In genomic region chr4:72087811-72088210, GRCm38 (mm10) we compare ENCODE assay signal across 20 mouse cellular contexts.
"Had no signal": no experiment of that assay in that cellular context is flagged by ENCODE, and none has a peak within 500 bp of the region (broad histone marks: within the 10 kb centered on the region; RNA-seq: fewer than 3 reads in every experiment).

No protein-coding gene starts in this region.

- H3K4me1 ChIP-seq: liver, embryonic 15.5 days; lung, embryonic 15.5 days; megakaryocyte, embryonic 14.5 days; midbrain, embryonic 10.5 days; midbrain, embryonic 13.5 days; neural tube, embryonic 13.5 days had no signal

- H3K9ac ChIP-seq: liver, embryonic 15.5 days; lung, embryonic 15.5 days; midbrain, embryonic 13.5 days; neural tube, embryonic 13.5 days had no signal

- DNase-seq: layer of hippocampus, postnatal 36 days; lung, adult 18-20 months; lung, postnatal 10 days; lung, postnatal 36 days; thymus, adult 18-20 months; thymus, postnatal 36 days had no signal

- ATAC-seq: hindbrain, postnatal 0 days; inflammation-experienced regulatory T-cells, adult 6 months; intestine, embryonic 16.5 days; midbrain, embryonic 13.5 days; midbrain, embryonic 16.5 days had no signal

- H3K4me2 ChIP-seq: liver, embryonic 11.5 days; liver, embryonic 15.5 days; lung, embryonic 15.5 days; midbrain, embryonic 13.5 days; neural tube, embryonic 13.5 days had no signal

- H3K9me3 ChIP-seq: liver, embryonic 15.5 days; lung, embryonic 15.5 days; megakaryocyte, embryonic 14.5 days; midbrain, embryonic 10.5 days; midbrain, embryonic 13.5 days; neural tube, embryonic 13.5 days had no signal

- H3K4me3 ChIP-seq: layer of hippocampus, adult 2 months; left cerebral cortex, adult 2 months; liver, embryonic 15.5 days; lung, embryonic 15.5 days; megakaryocyte, embryonic 14.5 days; midbrain, embryonic 10.5 days; midbrain, embryonic 13.5 days; myocyte; neural tube, embryonic 13.5 days had no signal

- H3K27me3 ChIP-seq: liver, embryonic 15.5 days; lung, embryonic 15.5 days; megakaryocyte, embryonic 14.5 days; midbrain, embryonic 13.5 days; neural tube, embryonic 13.5 days had no signal

- H3K27ac ChIP-seq: hindbrain, postnatal 0 days; layer of hippocampus, adult 2 months; left cerebral cortex, adult 2 months; liver, embryonic 15.5 days; lung, embryonic 15.5 days; midbrain, embryonic 10.5 days; midbrain, embryonic 13.5 days; neural tube, embryonic 13.5 days had no signal

- H3K36me3 ChIP-seq: liver, embryonic 15.5 days; lung, embryonic 15.5 days; midbrain, embryonic 10.5 days; midbrain, embryonic 13.5 days; neural tube, embryonic 13.5 days had no signal
